Mouse (Mus musculus): ENCODE results near the gene BC017158.
"Not testable (repeated sequence)": the region's sequence is repeated elsewhere in the genome, so short reads cannot be mapped to it uniquely, and the experiment has no call there.

BC017158 gene

DNA sequence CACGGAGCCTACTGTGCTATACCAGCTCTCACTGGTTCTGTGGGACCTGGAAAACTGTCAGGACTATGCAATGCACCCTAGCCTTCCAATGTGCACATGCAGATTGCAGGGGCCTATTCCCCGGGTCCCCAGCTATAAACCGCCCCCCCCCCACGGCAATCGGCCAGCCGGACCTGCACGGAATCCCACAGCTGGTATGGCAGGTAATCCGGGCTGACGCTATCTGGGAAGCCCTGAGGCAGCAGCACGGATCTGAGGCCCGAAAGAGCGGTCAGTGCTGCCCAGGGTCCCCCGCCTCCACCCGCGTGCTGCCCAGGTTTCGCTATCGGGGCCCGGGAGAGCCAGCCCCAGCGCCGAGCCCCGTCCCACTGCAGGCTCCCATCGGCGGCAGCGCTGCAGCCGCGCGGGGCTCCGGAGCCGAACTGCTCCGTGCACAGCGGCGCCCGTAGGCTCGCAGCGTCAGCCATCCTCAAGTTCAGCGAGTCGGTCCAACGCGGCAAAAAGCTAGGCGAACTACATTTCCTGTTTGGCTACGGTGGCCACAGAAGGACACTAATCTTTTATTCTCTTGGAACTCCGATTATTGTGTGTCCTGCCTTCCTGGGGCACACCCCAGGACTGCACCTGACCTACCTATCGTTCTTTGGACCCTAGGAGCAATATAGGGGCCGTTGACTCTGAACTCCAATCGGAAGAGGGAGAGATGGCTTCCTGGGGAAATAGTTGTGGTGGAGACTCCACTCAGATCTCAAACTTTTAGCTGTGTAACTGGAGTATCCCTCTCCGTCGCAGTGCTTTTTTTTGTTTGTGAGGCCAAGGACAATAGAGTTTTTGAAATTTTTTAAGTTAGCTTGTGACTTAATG is at the start of gene BC017158:
Gene BC017158, minus strand, starts transcription at position 554 of the 864 bp plus-strand sequence.
- DNase-seq = peak; percentile 62 to 65

DNA sequence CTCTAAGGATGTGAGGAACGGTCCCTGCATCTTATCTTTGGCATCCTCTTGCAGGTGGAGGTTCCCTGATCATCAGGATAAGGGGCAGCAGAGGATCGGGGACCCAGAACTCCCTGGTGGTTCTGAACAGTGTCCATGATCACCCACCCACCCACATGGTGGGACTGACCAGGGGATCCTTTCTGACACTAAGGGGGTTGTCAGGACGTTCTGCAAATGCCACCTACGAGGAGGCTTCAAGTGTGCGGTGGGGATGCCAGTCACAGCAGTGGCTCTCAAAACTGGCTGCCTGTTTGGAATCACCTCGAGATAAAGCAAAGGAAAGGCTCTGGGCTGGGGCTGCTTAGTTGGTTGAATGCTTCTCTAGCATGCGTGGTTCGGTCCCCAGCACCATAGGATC is 49.0 kb upstream of the BC017158 start:
- no peak for DNase-seq

DNA sequence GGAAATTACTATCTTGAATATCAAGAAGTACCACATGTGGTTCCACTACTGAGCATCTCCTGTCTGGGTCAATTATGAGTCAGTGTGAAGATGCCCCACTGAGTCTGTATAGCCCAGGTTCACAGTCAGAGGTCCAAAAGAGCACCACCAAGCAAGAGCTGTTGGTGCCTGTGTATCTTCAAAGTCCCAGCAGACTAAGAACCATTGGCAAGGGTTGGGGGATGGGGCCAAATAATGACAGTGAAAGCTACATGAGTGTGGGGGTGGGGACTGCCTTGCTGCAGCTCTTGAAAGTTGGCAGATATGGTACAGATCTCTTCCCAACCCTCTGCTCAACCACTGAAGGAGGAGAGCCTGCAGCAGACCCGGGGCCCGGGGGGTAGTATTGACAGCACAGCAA is 48.6 kb upstream of the BC017158 start:
- DNase-seq = no peak

DNA sequence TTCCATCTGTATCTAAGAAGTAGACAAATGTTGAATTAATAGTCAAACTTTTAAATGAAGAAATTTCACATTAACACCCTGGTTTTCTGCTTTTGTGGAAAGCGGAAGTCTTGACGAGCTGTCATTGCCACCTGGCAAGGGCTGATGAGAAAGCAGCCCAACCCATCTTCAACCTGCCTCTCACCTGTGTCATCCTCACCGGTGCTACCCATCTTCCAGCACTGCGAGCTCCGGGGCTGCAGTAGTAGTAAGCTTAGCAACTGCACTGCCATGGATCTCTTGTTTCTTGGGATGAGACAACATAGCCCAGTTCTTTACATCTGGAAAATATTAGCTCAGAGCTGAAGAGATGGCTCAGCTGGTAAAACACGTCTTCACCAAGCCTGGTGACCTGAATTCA is 47.7 kb upstream of the BC017158 start:
- DNase-seq = no peak

DNA sequence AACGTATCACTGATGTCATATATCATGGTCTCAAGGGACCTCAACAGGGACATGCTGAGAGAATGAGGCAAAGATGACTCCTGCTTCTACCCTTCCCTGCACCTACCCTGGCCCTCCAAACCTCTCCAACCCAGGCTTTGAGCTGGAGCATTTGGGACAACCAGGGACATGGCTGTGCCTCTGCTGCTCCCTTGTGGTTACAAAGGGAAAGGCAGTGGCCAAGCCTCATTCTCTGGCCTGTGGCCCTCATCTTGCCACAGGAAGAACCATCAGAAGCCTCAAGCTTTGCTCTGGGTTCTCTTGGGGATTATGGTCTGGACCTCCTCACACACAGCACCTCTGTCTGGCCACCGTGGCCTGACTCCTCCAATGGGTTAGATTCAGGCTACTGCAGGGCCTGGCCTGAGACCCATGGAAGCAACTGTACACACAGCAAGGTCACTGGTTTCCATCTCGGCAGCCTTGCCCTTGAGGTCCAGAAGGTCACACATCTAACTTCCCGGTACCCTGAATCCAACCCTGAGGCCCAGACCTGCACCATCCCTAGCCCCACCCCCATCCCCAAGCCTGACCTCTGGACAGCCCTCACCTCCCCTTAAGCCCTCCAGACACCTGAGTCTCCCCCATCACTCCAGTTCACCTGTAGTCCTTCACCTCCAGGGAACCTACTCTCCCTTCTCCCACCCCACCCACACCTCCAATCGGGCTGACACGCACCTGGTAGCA is 47.1 kb upstream of the BC017158 start:
- peak; percentile 63 to 68 for DNase-seq

DNA sequence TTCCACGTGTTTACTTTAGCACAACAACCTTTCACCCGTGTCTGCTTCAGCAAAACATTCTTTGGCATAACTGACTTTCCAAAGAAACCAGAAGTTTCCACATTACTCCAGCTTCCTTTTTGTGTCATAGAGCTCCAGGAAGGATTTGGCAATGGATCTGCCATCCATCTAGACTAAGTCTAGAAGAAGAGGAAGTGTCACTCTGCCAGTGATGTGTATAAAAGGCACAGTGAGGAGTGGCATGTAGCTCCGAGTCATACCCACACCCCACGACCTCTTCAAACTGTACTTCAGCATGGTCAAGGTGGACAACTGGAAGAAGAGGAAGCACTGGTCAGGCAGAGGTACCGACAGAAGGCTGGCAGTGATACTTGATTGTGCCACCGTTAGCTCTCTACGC is 46.5 kb upstream of the BC017158 start:
- DNase-seq = no peak

DNA sequence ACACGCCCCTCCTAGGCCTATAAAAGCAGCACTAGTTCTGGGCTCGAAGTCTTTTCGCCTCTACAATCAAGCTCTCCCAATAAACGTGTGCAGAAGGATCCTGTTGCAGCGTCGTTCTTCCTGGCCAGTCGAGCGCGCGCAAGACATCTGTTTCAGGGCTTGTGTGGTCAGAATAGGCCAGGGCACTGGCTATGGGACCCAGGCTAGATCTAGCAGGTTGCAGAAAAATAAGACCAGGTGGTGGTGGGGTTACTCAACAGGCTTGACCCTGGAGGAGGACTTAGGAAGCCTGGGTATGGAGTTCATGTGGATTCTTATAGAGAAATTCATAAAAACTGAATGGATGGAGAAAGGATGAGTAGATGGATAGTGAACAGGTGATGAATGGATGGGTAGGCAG is 44.7 kb upstream of the BC017158 start:
- DNase-seq = not testable (repeated sequence)

DNA sequence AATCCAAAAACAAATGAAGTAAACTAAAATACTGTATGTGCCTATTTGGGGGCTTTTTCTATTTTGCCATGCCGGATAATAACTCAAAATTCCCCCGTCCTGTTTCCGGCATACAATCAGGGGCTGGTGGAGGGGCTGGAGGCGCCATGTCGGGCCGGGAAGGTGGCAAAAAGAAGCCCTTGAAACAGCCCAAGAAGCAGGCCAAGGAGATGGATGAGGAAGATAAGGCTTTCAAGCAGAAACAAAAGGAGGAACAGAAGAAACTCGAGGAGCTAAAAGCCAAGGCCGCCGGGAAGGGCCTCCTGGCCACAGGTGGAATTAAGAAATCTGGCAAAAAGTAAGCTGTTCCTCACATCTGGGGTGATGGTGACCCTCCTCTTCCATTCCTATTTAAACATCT is 42.4 kb upstream of the BC017158 start:
- not testable (repeated sequence) for DNase-seq

DNA sequence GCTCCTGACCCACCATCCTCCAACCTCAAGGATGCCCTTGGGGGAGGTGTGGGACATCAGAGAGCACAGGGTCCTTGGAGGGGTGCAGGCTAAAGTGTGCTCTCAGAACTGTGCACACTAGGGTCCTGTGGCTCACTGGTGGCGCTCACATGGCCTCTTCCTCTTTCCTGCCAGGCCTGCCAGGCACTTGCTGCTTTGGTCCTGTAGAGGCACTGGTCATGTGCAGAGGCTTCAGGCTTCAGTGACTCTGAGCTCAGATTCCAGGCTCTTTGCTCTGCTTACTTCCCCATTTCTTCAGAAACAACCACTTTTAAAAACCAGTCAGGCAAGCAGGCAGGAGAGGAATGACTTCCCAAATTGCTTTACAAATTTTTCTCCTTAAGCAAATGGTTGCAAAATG is 34.9 kb upstream of the BC017158 start:
- DNase-seq = peak; percentile 59 to 63

DNA sequence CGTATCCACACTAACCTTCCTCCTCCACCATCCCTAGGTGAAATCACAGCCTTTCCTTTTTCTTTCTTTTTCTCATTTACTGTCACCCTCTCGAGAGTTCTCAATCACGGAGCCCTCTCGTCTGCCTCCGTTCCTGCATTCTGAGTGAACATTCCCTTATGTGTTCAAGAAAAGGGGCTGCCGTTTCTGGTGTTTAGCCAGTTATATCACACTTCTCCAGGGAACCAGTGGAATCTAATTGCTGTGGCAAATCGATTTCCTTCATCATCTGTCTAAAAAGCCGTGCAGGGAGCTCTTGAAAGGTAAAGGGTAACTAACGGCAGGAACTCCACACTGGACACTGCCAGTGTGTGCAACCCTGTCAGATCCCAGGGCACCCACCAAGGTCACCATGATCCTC is 33.0 kb upstream of the BC017158 start:
- no peak for DNase-seq

DNA sequence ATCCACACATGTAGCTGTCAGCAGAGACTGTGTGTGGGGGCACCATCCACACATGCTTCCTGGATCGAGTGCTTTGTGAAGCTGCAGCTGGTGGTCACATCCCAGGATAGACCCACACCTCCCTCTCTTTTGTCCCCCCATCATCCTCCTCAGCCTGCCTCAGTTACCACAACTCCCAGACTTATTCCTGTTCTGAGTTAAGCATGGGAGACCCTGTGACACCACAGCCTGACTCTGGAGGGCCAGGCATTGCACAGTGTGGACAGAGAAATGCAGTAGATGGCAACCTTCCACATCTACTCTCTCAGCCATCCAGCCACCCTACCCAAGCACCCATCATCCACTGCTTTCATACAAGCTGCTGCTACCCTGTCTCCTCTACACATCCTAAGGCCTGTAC is 27.0 kb upstream of the BC017158 start:
- DNase-seq = no peak

DNA sequence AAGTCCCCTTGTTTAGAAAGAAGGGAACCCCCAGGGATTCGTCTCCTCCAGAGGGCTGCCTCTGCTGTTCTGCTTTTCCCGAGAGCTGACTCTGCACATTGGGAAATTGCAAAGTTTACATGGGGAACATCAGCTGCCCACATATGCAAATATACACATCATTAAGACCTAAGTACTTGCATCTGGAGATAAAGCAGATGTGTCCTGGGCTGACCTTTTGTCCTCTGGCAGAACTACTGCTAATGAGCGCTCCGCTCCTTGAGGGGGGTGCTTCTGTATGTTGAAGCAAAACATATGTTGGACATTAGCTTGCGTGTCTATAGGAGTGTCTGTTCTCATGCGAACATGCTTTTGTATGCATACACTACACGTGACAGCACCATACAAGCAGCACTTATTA is 23.3 kb upstream of the BC017158 start:
- no peak for DNase-seq

DNA sequence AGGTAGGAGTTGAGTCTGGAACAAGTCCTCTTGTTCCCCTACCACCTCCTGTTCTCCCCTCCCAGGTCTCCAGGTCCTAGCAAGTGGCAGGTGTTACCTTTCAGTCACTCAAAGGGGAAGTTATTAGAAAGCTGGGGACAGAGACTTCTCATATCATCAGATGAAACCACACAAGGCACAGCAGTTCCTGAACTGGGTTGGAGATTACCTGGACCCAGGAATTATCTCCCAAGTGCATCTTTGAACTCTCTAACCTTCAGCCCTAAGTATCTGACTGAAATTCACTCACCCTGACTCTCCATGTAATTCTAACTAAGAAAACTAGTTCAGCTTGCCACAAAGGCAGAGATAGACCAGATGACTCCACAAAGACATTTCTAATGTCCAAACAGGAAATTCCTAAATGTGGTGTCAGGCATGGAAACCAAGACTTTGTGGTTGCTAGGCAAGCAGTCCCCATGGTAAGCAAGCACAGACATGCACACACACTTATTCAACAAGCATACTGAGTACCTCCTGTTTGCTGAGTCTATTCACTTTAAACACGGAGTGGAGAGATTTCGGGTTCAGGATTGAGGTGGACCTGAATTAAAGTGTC is 22.3 kb upstream of the BC017158 start:
- DNase-seq = no peak

DNA sequence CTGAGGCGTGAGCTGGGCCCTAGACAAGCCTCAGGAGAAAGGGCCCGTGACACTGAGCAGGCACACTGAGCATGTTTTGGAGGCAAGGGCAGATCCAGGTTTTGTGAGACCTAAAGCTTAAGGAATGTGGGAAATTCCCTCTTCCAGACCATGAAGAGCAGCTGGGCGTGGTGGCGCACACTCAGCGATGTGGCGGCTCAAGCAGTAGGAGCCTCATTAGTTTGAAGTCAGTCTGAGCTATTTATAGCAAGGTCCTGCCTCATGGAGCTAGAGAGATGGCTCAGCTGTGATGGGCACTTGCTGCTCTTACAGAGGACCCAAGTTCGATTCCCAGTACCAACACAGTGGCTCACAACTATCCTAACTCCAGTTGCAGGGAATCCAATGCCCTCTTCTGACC is 21.2 kb upstream of the BC017158 start:
- no peak for DNase-seq

DNA sequence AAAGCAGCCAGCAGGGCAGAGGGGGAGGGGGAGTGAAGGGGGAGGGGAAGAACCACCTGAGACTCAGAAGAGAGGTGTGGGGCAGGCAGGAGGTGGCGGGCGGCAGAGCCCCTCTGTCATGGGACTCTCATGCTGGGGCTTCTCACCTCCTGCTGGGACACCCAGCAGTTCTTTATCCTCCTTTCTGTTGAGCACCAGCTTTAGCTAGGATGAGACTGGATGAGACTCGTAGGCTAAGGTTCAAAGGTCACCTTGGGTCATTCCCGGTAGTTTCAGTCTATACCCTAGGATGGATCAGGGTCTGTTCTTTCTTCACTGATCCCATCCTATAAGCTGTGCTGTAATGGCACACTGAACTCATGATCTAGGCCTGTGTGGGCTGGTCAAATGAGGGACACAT is 19.0 kb upstream of the BC017158 start:
- DNase-seq = no peak

DNA sequence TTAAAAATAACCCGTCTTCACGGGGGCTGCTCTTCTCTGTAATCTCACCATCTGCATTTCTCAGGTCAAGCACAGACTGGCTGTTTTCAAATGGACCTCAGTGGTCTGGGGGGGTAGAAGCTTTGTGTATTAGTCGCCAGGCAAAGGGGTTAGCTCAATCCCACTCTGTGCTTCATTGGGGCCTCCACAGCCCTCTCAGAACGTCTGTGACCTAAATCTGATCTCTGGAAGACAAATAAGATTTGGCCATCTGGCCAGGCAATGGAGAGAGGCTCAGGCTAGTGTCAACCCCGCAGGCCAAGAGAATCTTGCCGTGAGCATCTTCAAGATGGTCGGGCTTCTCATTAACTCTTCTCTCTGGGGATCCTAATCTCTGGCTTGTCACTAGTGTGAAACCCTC is 16.5 kb upstream of the BC017158 start:
- DNase-seq = no peak

DNA sequence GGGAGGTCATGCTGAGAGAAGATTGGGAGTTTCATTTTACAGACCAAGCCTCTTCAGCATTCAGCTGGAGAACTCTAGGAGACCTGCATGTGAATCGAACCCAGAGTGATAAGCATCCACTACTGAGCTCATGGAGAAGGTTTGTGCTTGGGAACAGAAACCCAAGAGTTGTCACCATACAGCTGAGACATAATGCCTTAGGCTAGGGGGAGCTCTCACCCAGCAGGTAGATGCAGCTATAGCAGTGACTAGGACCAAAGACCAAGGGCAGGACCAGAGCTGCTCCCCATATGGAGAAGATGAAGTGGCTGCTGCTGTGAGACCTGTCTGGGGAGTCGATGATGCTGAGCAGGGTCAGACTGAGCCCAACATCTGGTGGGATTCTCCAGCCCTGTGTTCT is 15.6 kb upstream of the BC017158 start:
- DNase-seq = no peak

DNA sequence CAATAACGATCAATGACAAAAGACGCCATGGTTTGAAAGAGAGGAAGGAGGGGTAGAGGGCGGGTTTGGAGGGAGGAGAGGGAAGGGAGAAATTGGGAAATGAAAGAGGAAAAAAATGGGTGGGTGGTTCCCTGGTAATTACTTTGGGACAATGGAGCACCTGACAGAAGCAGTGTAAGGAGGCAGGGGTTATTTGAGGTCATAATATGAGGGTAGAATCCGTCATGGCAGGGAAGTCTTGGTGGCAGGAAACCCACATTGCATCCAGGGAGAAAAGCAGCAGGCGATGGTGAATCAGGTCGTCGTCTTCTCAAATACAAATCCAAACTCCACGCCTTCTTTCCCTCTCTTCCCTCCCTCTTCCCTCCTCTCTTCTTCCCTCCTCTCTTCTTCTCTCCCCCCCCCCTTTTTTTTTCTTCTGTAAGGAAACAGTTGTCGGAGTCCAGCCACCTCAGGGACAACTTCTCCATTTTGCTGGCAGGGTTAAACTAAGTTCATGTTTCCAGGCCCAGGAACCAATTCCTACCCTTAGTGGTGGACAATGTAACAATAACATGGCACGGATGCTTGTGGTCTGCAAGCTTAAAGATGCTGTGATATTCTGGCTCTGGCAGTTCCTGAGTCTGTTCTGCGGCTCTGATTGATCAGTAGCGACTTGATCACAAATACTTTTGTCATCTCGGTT is 14.5 kb upstream of the BC017158 start:
- DNase-seq = no peak

DNA sequence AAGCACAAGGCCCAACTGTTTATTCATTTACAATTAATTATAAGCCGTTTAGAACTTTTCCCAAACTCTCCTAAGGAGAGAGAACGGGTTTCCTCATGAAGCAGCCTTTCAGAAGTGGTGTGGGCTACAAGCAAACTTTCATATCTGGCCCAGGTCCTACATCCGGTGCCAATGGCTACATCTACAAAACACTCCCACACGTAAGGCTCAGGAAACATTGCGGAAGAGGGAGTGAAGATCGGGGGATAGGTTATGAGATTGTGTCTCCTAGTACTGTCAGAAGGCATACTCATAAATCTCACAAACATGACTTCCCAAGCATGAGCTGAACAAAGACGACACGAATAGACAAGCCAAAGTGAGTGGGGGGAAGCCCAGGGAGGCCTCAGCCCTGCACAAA is 13.8 kb upstream of the BC017158 start:
- no peak for DNase-seq

DNA sequence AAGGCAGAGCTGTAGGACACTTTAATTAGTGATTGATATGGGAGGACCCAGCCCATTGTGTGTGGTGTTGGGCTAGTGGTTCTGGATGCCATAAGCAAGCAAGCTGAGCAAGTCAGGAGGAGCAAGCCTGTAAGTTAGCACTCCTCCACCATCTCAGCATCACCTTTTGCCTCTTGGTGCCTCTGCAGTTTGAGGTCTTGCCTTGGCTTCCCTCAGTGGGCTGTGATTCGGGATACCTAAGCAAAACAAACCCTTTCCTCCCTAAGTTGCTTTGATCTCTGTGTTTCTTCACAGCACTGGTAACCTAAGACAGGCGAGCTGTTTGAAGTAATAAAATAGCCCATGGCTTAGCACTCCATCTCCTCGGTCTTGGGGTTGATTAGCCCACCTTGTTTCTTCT is 13.3 kb upstream of the BC017158 start:
- DNase-seq = no peak

DNA sequence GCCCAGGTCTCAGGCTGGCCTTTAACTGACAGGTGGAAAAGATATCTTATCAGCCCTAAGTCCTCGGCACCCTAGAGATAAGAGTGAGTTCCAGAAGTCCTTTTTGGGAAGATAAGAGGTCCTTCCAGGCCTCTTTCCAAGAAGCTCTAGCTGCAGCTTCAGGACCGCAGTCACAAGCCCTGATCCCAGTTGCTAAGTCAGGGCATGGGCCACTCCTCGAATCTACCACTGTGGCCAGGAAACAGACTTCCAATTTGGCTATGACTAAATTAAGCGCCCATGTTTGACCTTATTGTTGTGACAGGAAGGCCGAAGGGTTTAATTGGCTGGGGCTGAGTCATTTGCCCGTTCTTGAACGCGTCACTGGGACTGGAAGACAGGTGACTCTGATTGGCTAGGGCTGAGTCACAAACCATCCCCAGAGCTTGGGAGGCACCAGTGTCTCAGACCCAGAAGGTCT is 12.3 kb upstream of the BC017158 start:
- no peak for DNase-seq

DNA sequence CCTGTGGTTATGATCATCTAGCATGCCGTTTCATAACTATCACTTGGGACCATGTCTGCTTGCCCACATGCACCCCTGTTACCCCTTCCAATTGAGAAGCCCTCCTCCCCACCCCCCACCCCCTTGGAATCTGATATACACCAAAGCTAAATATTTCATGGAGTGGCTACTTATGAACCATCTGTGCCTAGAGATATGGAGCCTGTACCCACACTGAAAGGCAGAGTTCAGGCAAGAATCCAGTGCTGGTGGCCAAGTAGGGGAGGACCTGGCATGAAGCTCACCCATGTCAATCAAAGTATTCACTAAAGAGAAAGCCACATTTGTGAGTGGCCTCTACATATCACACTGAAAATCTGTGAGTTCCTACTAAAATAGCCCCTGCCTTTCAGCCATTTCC is 11.8 kb upstream of the BC017158 start:
- DNase-seq = no peak

DNA sequence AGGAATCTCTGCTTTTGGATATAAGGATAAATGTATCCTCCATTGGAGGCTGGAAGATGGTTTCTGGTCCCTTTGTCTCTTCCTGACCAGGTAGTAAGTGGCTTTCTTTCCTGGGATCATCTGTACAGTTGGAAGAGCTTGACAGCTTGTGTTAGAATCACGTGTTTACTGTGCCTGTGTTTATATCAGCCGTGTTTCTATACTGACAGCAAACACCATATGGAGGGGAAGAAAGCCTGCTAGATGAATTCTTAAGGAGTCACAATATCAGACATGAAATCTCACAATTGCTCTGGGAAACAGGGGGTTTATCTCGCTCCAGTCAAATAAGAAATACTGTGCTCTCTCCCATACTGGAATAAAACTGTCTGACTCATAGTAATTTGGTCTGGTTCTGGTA is 11.2 kb upstream of the BC017158 start:
- DNase-seq = no peak

Measured in B cell, adult 2 months (primary cell).